Mouse (Mus musculus) CH12.LX (cell line): ENCODE results near the gene Stk10. TPM values are rescaled to one million over a fixed set of nuclear protein-coding genes. Genes with fewer than 3 reads are reported as not detected.

Experiments used
- DNase-seq: peaks from one replicate; pipeline ENCODE4 v3.0.0-alpha.2; 2013; ENCODE audit errors: extremely low read depth
- H3K27ac ChIP-seq: 2 replicates; pipeline ENCODE4 v1.5.1; 2012; ENCODE audit warnings: low read depth, mild to moderate bottlenecking, control low read depth, moderate library complexity; ENCODE audit not compliant: insufficient read depth
- H3K27me3 ChIP-seq: replicated peaks from 2 replicates; pipeline ENCODE3; 2012; ENCODE audit warnings: inconsistent platforms
- H3K36me3 ChIP-seq, 2 experiments: replicated peaks in 1 of 2; 2 replicates each; pipeline versions ENCODE3 to v1.6.1; 2012; ENCODE audit warnings: inconsistent platforms in 1 of 2, low read length in 1 of 2, mild to moderate bottlenecking in 1 of 2, mixed read lengths in 1 of 2, moderate library complexity in 1 of 2; ENCODE audit not compliant: control insufficient read depth in 1 of 2, insufficient read depth in 1 of 2
- H3K4me1 ChIP-seq, 2 experiments: 2 replicates each; pipeline ENCODE4 v1.6.1; 2012; ENCODE audit warnings: inconsistent platforms in 1 of 2, moderate library complexity in 1 of 2; ENCODE audit not compliant: insufficient read depth in 2 of 2, control insufficient read depth in 1 of 2
- H3K4me2 ChIP-seq: 2 replicates; pipeline ENCODE4 v1.6.1; 2012; ENCODE audit warnings: low read depth, mild to moderate bottlenecking, control low read depth; ENCODE audit not compliant: poor library complexity, insufficient read depth, severe bottlenecking
- H3K4me3 ChIP-seq, 3 experiments: fragments of 150-350 bp in 1 of 3; sonication (generic) in 1 of 3; replicated peaks in 1 of 3; 2 replicates each; pipeline versions ENCODE3 to v1.5.1; 2011 to 2012; ENCODE audit warnings: low read depth in 2 of 3, low read length in 2 of 3, mild to moderate bottlenecking in 2 of 3, moderate library complexity in 2 of 3, control low read depth in 1 of 3, improper control_type of control experiment in 1 of 3, inconsistent platforms in 1 of 3, mixed read lengths in 1 of 3; ENCODE audit not compliant: poor library complexity in 1 of 3
- H3K79me2 ChIP-seq: replicated peaks from 2 replicates; pipeline ENCODE4 v1.6.1; 2012; ENCODE audit warnings: mild to moderate bottlenecking, moderate library complexity; ENCODE audit not compliant: control insufficient read depth, poor library complexity, insufficient read depth, severe bottlenecking; ENCODE audit errors: extremely low read depth
- H3K9ac ChIP-seq: 2 replicates; pipeline ENCODE4 v1.6.1; 2012; ENCODE audit warnings: low read depth, mild to moderate bottlenecking, control low read depth, moderate library complexity; ENCODE audit not compliant: insufficient read depth
- H3K9me3 ChIP-seq: replicated peaks from 2 replicates; pipeline ENCODE3; 2012; ENCODE audit warnings: low read length, inconsistent platforms, mixed read lengths
- BHLHE40 ChIP-seq: IDR thresholded peaks from 2 replicates; pipeline ENCODE4 v1.6.1; 2011; ENCODE audit warnings: mild to moderate bottlenecking, low read depth, low read length, improper control_type of control experiment
- CHD2 ChIP-seq: IDR thresholded peaks from 2 replicates; pipeline ENCODE4 v1.6.1; 2011; ENCODE audit warnings: low read length, improper control_type of control experiment
- E2F4 ChIP-seq: IDR thresholded peaks from 2 replicates; pipeline ENCODE4 v1.6.1; 2011; ENCODE audit warnings: low read depth, low read length, improper control_type of control experiment; ENCODE audit not compliant: insufficient replicate concordance
- EP300 ChIP-seq: IDR thresholded peaks from 2 replicates; pipeline ENCODE4 v1.6.1; 2011; ENCODE audit warnings: low read length, improper control_type of control experiment
- ETS1 ChIP-seq: conservative IDR thresholded peaks from 2 replicates; pipeline ENCODE4 v1.6.1; 2012; ENCODE audit warnings: low read depth, mild to moderate bottlenecking, inconsistent platforms, low read length, improper control_type of control experiment, moderate library complexity
- GABPA ChIP-seq: IDR thresholded peaks from 2 replicates; pipeline ENCODE4 v1.6.1; 2012; ENCODE audit warnings: low read depth, low read length, improper control_type of control experiment, inconsistent platforms; ENCODE audit not compliant: insufficient replicate concordance
- HCFC1 ChIP-seq: IDR thresholded peaks from 2 replicates; pipeline ENCODE4 v1.6.1; 2012; ENCODE audit warnings: low read depth, mild to moderate bottlenecking, inconsistent platforms, low read length, improper control_type of control experiment
- IRF4 ChIP-seq: IDR thresholded peaks from 2 replicates; pipeline ENCODE4 v1.6.1; 2014; ENCODE audit warnings: low read depth, mild to moderate bottlenecking, inconsistent platforms, low read length, improper control_type of control experiment
- JUN ChIP-seq: IDR thresholded peaks from 2 replicates; pipeline ENCODE4 v1.6.1; 2011; ENCODE audit warnings: low read depth, mild to moderate bottlenecking, low read length, improper control_type of control experiment, moderate library complexity; ENCODE audit not compliant: insufficient read depth
- MAFK ChIP-seq: IDR thresholded peaks from 2 replicates; pipeline ENCODE4 v1.6.1; 2011; ENCODE audit warnings: low read length, improper control_type of control experiment; ENCODE audit not compliant: insufficient replicate concordance
- MAX ChIP-seq: IDR thresholded peaks from 2 replicates; pipeline ENCODE4 v1.6.1; 2011; ENCODE audit warnings: low read length, improper control_type of control experiment
- MEF2A ChIP-seq: IDR thresholded peaks from 2 replicates; pipeline ENCODE4 v1.6.1; 2014; ENCODE audit warnings: low read depth, mild to moderate bottlenecking, inconsistent platforms, low read length, improper control_type of control experiment, borderline replicate concordance
- NRF1 ChIP-seq: IDR thresholded peaks from 2 replicates; pipeline ENCODE4 v1.6.1; 2014; ENCODE audit warnings: low read depth, mild to moderate bottlenecking, inconsistent platforms, low read length, improper control_type of control experiment, moderate library complexity
- PAX5 ChIP-seq: IDR thresholded peaks from 2 replicates; pipeline ENCODE4 v1.6.1; 2012; ENCODE audit warnings: low read length, inconsistent platforms, mixed read lengths
- POLR2A ChIP-seq: IDR thresholded peaks from 2 replicates; pipeline ENCODE4 v1.6.1; 2011; ENCODE audit warnings: low read depth, mild to moderate bottlenecking, improper control_type of control experiment, low read length
- POLR2AphosphoS2 ChIP-seq: IDR thresholded peaks from 2 replicates; pipeline ENCODE4 v1.6.1; 2011; ENCODE audit warnings: low read depth, low read length, improper control_type of control experiment
- RAD21 ChIP-seq: IDR thresholded peaks from 2 replicates; pipeline ENCODE4 v1.6.1; 2011; ENCODE audit warnings: low read depth, mild to moderate bottlenecking, low read length, improper control_type of control experiment, moderate library complexity
- RCOR1 ChIP-seq: conservative IDR thresholded peaks from 2 replicates; pipeline ENCODE4 v1.6.1; 2012; ENCODE audit warnings: low read depth, mild to moderate bottlenecking, inconsistent platforms, low read length, improper control_type of control experiment
- SIN3A ChIP-seq: IDR thresholded peaks from 2 replicates; pipeline ENCODE4 v1.6.1; 2012; ENCODE audit warnings: low read length, improper control_type of control experiment, inconsistent platforms
- TBP ChIP-seq: conservative IDR thresholded peaks from 2 replicates; pipeline ENCODE4 v1.6.1; 2011; ENCODE audit warnings: low read depth, low read length, improper control_type of control experiment
- USF1 ChIP-seq: IDR thresholded peaks from 2 replicates; pipeline ENCODE4 v1.6.1; 2014; ENCODE audit warnings: low read depth, mild to moderate bottlenecking, inconsistent platforms, low read length, improper control_type of control experiment
- ZC3H11A ChIP-seq: IDR thresholded peaks from 2 replicates; pipeline ENCODE4 v1.6.1; 2012; ENCODE audit warnings: low read depth, mild to moderate bottlenecking, inconsistent platforms, low read length, improper control_type of control experiment
- ZNF384 ChIP-seq: IDR thresholded peaks from 2 replicates; pipeline ENCODE4 v1.6.1; 2012; ENCODE audit warnings: low read depth, low read length, improper control_type of control experiment, inconsistent platforms
- dilution Hi-C: fragments of 300-500 bp; cut with MboI; formaldehyde crosslinking; loops from 2 replicates; pipeline ENCODE4 v1.14.3; 2020; ENCODE audit warnings: low sequenced_read_pairs; ENCODE audit not compliant: extremely low pct_unique_long_range_greater_than_20kb, extremely low pct_ligation_motif_present
- in situ Hi-C: fragments of 300-500 bp; cut with MboI; formaldehyde crosslinking; loops from 3 replicates; pipeline ENCODE4 v1.14.3; 2019; ENCODE audit warnings: low sequenced_read_pairs, low pct_ligation_motif_present, low pct_unique_long_range_greater_than_20kb, mixed read lengths
- polyA plus RNA-seq: library from polyadenylated mRNA; unstranded; fragments of >175 nt; gene quantifications from 2 replicates; pipeline ENCODE4 v1.2.1, GENCODE M21; 2012; ENCODE audit warnings: low read depth; ENCODE audit not compliant: insufficient read length
- total RNA-seq, 2 experiments: library from RNA; depleted of rRNA; stranded (reverse); fragments of 300-350 nt in 1 of 2; fragments of >200 nt in 1 of 2; gene quantifications; 2 replicates each; pipeline ENCODE4 v1.2.3; 2012 to 2014

The Stk10 gene
- total and polyA plus RNA-seq, 3 experiments, result 20.0 to 40.3 (median 23.2) TPM

DNA sequence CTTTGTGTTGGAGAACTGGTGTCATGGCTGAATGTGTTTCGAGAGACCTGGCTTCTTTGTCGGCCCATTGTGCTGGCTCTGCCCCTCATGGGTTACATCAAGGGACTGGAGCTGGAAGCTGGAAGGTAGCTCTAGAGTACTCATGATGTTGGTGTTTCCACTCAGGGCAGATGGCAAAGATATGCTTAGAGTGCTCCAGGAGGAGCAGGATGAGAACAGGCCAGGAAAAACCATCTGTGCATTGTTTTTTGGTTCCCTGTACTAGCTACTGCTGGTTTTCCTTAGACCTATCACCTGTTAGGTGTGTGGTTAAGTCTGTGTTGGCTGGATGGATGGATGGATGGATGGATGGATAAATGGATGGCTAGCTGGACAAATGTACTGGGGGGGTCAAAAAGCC, 40.6 kb downstream of the Stk10 start:
- in situ Hi-C loops, result no loop called here
- Histone ChIP-seq H3K4me1 (peaks cover 4 to 28% of the 10 kb centered on the region in 2 experiments; a peak in 3 of 4 replicates), H3K4me2 (no peak overlapping the region), H3K4me3 (no peak overlapping the region), H3K9me3 (no peaks in the 10 kb centered on the region), H3K79me2 (no peaks in the 10 kb centered on the region), H3K36me3 (peaks cover 15 to 85% of the 10 kb centered on the region in 2 experiments), H3K27me3 (no peaks in the 10 kb centered on the region), H3K9ac (no peak overlapping the region), H3K27ac (no peak overlapping the region)
- DNase-seq, result no peak
- dilution Hi-C loops, result no loop called here
- TF ChIP-seq EP300 (no peak), JUN (no peak), MAX (no peak), MAFK (no peak), RAD21 (no peak), POLR2AphosphoS2 (no peak), IRF4 (no peak), NRF1 (no peak), ZNF384 (no peak), TBP (no peak), RCOR1 (no peak), HCFC1 (no peak), PAX5 (no peak), ETS1 (no peak), CHD2 (no peak), BHLHE40 (no peak), GABPA (no peak), MEF2A (no peak), E2F4 (no peak)

GRCm38 (mm10) chr11:32575964-32576759, 43.1 kb downstream of the Stk10 start:
- no peak overlapping the region for H3K4me2 ChIP-seq
- H3K4me1 ChIP-seq, result peaks cover 2 to 35% of the 10 kb centered on the region in 2 experiments; a peak in 3 of 4 replicates
- H3K4me3 ChIP-seq, result no peak overlapping the region
- H3K27me3 ChIP-seq, result no peaks in the 10 kb centered on the region
- no peak for DNase-seq
- in situ Hi-C loops, result no loop called here
- dilution Hi-C loops, result no loop called here
- no peaks in the 10 kb centered on the region for H3K79me2 ChIP-seq
- no peak overlapping the region for H3K27ac ChIP-seq
- no peak overlapping the region for H3K9ac ChIP-seq
- no peaks in the 10 kb centered on the region for H3K9me3 ChIP-seq
- H3K36me3 ChIP-seq, result peaks cover 17 to 88% of the 10 kb centered on the region in 2 experiments
- TF ChIP-seq RCOR1 (no peak), HCFC1 (no peak), BHLHE40 (no peak), SIN3A (no peak), TBP (no peak), MEF2A (no peak), ZC3H11A (no peak), POLR2A (no peak), USF1 (no peak)
